Mouse (Mus musculus) heart, adult 2 months (tissue): ENCODE measurements around the gene Krtap6-5. TPM values are rescaled to one million over a fixed set of nuclear protein-coding genes. Genes with fewer than 3 reads are reported as not detected.
"Not testable (repeated sequence)": the region's sequence is repeated elsewhere in the genome, so short reads cannot be mapped to it uniquely, and the experiment has no call there.

Experiments
- DNase-seq, 2 experiments: peaks; one replicate each; pipeline ENCODE4 v3.0.0; 2021
- H3K27ac ChIP-seq: fragments of 200-600 bp; 2 replicates; pipeline ENCODE4 v1.8.1; 2022
- H3K27me3 ChIP-seq: fragments of 200-500 bp; 2 replicates; pipeline ENCODE4 v1.6.1; 2012; ENCODE audit warnings: mild to moderate bottlenecking, low read length, inconsistent platforms, mixed read lengths; ENCODE audit not compliant: control insufficient read depth, insufficient read depth
- H3K36me3 ChIP-seq: fragments of 200-500 bp; 2 replicates; pipeline ENCODE4 v1.6.1; 2012; ENCODE audit warnings: low read length, inconsistent platforms; ENCODE audit not compliant: control insufficient read depth, insufficient read depth
- H3K4me1 ChIP-seq: fragments of 200-500 bp; 2 replicates; pipeline ENCODE4 v1.6.1; 2011; ENCODE audit warnings: low read length; ENCODE audit not compliant: control insufficient read depth, insufficient read depth
- H3K4me3 ChIP-seq: fragments of 200-600 bp; 2 replicates; pipeline ENCODE4 v1.8.1; 2022
- H3K79me2 ChIP-seq: fragments of 200-500 bp; replicated peaks from 2 replicates; pipeline ENCODE4 v1.6.1; 2012; ENCODE audit warnings: mild to moderate bottlenecking, inconsistent platforms, low read length, moderate library complexity, mixed read lengths; ENCODE audit not compliant: control insufficient read depth, insufficient read depth
- H3K9ac ChIP-seq: fragments of 200-500 bp; 2 replicates; pipeline ENCODE4 v1.6.1; 2012; ENCODE audit warnings: low read depth, mild to moderate bottlenecking, control low read depth, inconsistent platforms, low read length, mixed read lengths
- CTCF ChIP-seq: fragments of 200-600 bp; IDR thresholded peaks from 2 replicates; pipeline ENCODE4 v1.8.1; 2022; ENCODE audit warnings: antibody characterized with exemption, mild to moderate bottlenecking, moderate library complexity
- EP300 ChIP-seq: fragments of 200-500 bp; IDR thresholded peaks from 2 replicates; pipeline ENCODE4 v1.6.1; 2011; ENCODE audit warnings: low read depth, low read length, control low read depth; ENCODE audit not compliant: insufficient read depth
- POLR2A ChIP-seq: fragments of 200-500 bp; IDR thresholded peaks from 2 replicates; pipeline ENCODE4 v1.6.1; 2011; ENCODE audit warnings: mild to moderate bottlenecking, low read depth, low read length, control low read depth; ENCODE audit not compliant: insufficient read depth
- WGBS: fragments of 180-500 bp; shearing (Covaris S2); methylation state at CpG from one replicate; pipeline ENCODE4 v1.1.7; 2018; 5-methylcytosine and 5-hydroxymethylcytosine counted together
- intact Hi-C: fragments of 180-260 bp; cut with DNase I; formaldehyde crosslinking; loops from one replicate; pipeline ENCODE4 v1.15.1; 2025
- long read RNA-seq: library from polyadenylated mRNA; stranded (forward); transcript quantifications from one replicate; pipeline ENCODE4 v2.0.0, GENCODE M21; 2021
- polyA plus RNA-seq: library from polyadenylated mRNA; depleted of rRNA; stranded (reverse); fragments of >200 nt; gene quantifications from 2 replicates; pipeline ENCODE4 v1.2.3, GENCODE M21; 2012; rRNA removed
- total RNA-seq, 2 experiments: library from RNA; stranded (reverse); gene quantifications; 2 replicates each; pipeline ENCODE4 v1.2.3; 2021

Gene Krtap6-5
- total RNA-seq (not detected), polyA plus RNA-seq (not detected in 2 replicates)
- long read RNA-seq: 0 reads

DNA sequence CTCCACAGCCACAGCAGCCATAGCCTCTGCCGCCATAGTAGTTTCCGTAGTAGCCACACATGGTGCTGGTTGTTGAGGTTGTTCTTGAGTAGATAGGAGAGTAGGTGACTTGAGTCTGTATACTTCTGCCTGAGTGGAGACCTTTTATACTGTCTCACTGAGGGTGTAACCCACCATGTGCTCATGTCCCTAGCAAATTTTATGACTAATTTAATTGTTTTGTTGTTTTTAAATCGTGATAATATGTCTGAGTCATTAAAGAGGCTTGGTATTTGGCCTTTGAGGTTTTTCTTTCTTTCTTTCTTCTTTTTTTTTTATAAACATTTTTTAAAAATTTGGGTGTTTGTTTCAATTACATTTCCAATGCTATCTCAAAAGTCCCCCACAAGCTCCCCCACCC lies at the start of gene Krtap6-5:
Gene Krtap6-5 (minus strand): TSS at position 101 of the 400 bp plus-strand sequence.
- TF ChIP-seq CTCF (no peak), EP300 (no peak), POLR2A (no peak)
- Histone ChIP-seq H3K4me1 (no peaks in the 10 kb centered on the region), H3K27ac (no peak within 1 kb of the TSS), H3K9ac (no peak within 1 kb of the TSS), H3K4me3 (no peak within 1 kb of the TSS), H3K36me3 (no peaks in the 10 kb centered on the region), H3K27me3 (no peaks in the 10 kb centered on the region), H3K79me2 (no peaks in the 10 kb centered on the region)
- intact Hi-C loops: no loop called here
- 67% methylated on average over 3 of the region's 3 CpGs for WGBS
- no peak for DNase-seq

DNA sequence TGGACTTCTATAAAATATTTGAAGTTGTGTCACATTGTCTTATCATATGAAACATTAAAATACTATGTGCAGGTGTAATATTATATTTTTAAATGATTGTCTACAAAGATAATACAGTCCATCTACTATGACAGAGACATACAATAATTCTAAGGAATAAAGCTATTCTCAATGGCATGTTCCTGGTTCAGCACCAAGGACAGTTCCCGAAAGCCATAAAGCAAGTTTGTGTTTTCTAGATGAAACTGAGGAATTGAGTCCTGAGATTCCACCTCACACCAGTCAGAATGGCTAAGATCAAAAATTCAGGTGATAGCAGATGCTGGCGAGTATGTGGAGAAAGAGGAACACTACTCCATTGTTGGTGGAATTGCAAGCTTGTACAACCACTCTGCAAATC lies 23.4 kb upstream of the Krtap6-5 start:
- DNase-seq, intact Hi-C loops, H3K4me1 ChIP-seq, H3K79me2 ChIP-seq, H3K9ac ChIP-seq, H3K4me3 ChIP-seq, H3K27ac ChIP-seq, H3K27me3 ChIP-seq, H3K36me3 ChIP-seq: not testable (repeated sequence)
- 63% methylated on average over 2 of the region's 2 CpGs for WGBS

DNA sequence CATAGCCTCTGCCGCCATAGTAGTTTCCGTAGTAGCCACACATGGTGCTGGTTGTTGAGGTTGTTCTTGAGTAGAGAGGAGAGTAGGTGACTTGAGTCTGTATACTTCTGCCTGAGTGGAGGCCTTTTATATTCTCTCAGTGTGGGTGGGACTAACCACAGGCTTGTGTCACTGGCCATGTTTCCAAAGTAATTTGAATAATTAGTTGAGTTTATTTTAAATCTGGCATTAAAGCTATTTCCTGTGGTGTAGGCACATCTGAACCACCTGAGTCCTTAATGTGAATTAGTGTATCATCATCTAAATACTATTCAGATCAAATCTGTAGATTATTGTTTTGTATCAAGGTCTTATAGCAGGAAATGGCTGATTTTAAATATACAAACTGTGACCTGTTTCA lies 16.2 kb upstream of the Krtap6-5 start, which contains the start of gene 1110025L11Rik:
Gene 1110025L11Rik (minus strand): TSS at position 101 of the 400 bp plus-strand sequence.
- no CpG with 5 or more reads among the region's 2 CpGs for WGBS
- H3K79me2 ChIP-seq, H3K27ac ChIP-seq, H3K4me3 ChIP-seq, H3K27me3 ChIP-seq, H3K9ac ChIP-seq, H3K36me3 ChIP-seq, H3K4me1 ChIP-seq, DNase-seq, intact Hi-C loops: not testable (repeated sequence)

DNA sequence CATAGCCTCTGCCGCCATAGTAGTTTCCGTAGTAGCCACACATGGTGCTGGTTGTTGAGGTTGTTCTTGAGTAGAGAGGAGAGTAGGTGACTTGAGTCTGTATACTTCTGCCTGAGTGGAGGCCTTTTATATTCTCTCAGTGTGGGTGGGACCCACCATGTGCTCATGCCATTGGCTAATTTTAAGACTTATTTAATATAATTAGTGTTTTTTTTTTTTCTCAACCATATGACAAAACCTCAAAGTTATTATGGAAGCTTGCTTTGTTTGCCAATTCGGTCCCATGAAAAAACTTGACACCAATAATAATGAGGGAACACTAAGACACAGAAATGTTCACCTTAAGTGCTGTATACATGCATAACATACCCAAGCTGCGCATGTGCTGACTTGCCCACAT lies 6.3 kb downstream of the Krtap6-5 start, which contains the start of gene Gm10228:
Gene Gm10228 (minus strand): TSS at position 101 of the 400 bp plus-strand sequence.
- H3K27ac ChIP-seq: not testable (repeated sequence)

DNA sequence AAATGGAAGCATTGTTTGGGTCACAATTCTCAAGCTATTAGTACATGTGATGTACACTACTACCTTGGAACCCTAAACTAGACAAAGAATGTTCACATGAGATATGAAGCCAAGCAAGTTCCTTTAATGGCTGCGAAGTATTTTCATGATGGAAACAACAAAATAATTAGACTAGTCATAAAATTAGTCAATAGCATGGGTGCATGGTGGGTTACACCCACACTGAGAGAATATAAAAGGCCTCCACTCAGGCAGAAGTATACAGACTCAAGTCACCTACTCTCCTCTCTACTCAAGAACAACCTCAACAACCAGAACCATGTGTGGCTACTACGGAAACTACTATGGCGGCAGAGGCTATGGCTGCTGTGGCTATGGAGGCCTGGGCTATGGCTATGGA lies 16.3 kb downstream of the Krtap6-5 start, which contains the start of gene Krtap6-1:
Gene Krtap6-1 (plus strand): TSS at position 301 of the 400 bp plus-strand sequence.
- H3K36me3 ChIP-seq, DNase-seq, H3K4me1 ChIP-seq, H3K4me3 ChIP-seq, H3K27me3 ChIP-seq, intact Hi-C loops, H3K27ac ChIP-seq, H3K9ac ChIP-seq, H3K79me2 ChIP-seq: not testable (repeated sequence)
- whole genome bisulfite sequencing: 80% methylated on average over 3 of the region's 3 CpGs

More for the DNA sequence above, 6.3 kb downstream of the Krtap6-5 start, which contains the start of gene Gm10228:
- H3K4me1 ChIP-seq, H3K9ac ChIP-seq, H3K79me2 ChIP-seq, H3K36me3 ChIP-seq, DNase-seq, H3K4me3 ChIP-seq, H3K27me3 ChIP-seq, intact Hi-C loops: not testable (repeated sequence)
- 84% methylated on average over 2 of the region's 4 CpGs for WGBS

DNA sequence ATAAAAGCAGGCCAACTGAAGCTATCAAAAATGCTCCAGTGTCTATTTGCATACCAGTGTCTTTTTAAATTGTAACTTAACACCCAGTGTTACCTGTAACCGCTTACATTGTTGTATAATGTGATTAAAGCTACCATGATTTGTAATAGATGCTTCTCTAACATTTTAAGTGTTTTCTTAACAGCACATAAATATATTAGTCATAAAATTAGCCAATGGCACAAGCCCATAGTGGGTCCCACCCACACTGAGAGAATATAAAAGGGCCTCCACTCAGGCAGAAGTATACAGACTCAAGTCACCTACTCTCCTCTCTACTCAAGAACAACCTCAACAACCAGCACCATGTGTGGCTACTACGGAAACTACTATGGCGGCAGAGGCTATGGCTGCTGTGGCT lies 32.7 kb downstream of the Krtap6-5 start, which contains the start of gene Gm10229:
Gene Gm10229 (plus strand): TSS at position 301 of the 400 bp plus-strand sequence.
- intact Hi-C loops, H3K27me3 ChIP-seq, H3K36me3 ChIP-seq, H3K9ac ChIP-seq, H3K4me3 ChIP-seq, DNase-seq, H3K27ac ChIP-seq, H3K79me2 ChIP-seq, H3K4me1 ChIP-seq: not testable (repeated sequence)
- 71% methylated on average over 3 of the region's 3 CpGs for WGBS

DNA sequence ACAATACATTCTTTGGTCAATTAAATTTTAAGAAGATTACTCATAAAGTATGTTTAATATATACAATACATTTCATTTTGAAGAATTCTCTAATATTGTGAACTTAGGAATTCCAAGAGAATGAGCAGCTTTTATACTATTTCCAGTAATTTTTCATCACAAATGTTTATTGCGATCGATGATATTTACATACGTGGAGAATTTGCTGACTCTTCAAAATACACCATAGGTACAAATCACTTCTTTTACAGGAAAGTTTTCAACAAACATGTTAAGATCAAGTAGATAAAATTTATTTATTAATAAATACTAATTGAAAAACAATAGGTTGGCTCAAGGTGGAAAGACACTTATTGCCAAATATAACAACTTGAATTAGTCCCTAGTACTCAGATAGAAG lies 33.7 kb downstream of the Krtap6-5 start:
- 92% methylated on average over 3 of the region's 3 CpGs for WGBS
- H3K4me1 ChIP-seq: no peaks in the 10 kb centered on the region
- no peak overlapping the region for H3K9ac ChIP-seq
- no peak for DNase-seq
- no peak overlapping the region for H3K4me3 ChIP-seq
- H3K36me3 ChIP-seq: no peaks in the 10 kb centered on the region
- no peaks in the 10 kb centered on the region for H3K79me2 ChIP-seq
- intact Hi-C loops: no loop called here
- H3K27ac ChIP-seq: no peak overlapping the region
- H3K27me3 ChIP-seq: 0 out of 2 replicates have a peak, but pooled peaks cover 2% of the 10 kb centered on the region
- no peak for TF ChIP-seq POLR2A
- no peak for TF ChIP-seq CTCF
- TF ChIP-seq EP300: no peak
